Mouse (Mus musculus): ENCODE data around the gene Gnaq. TPM values are rescaled to one million over a fixed set of nuclear protein-coding genes. Genes with fewer than 3 reads are reported as not detected.

Gnaq gene
- total and polyA plus RNA-seq, 3 experiments, result 8.1 to 12.9 (median 8.2) TPM

GRCm38 (mm10) chr19:16235594-16235993, 103.0 kb downstream of the Gnaq start:
- dilution Hi-C loops (cut with MboI; ENCODE audit: extremely low pct_ligation_motif_present, extremely low pct_unique_long_range_greater_than_20kb, low sequenced_read_pairs), result no loop called here
- DNase-seq (ENCODE audit: extremely low read depth), result no peak
- peaks cover 9 to 67% of the 10 kb centered on the region in 2 experiments for H3K4me1 ChIP-seq (ENCODE audit: control insufficient read depth in 1 of 2, insufficient read depth in 2 of 2)

GRCm38 (mm10) chr19:16237034-16237433, 104.4 kb downstream of the Gnaq start:
- peaks cover 7 to 61% of the 10 kb centered on the region in 2 experiments for H3K4me1 ChIP-seq (ENCODE audit: control insufficient read depth in 1 of 2, insufficient read depth in 2 of 2)
- no peak overlapping the region for H3K27ac ChIP-seq (ENCODE audit: insufficient read depth, low read depth)
- no peak overlapping the region for H3K4me2 ChIP-seq (ENCODE audit: insufficient read depth, low read depth, poor library complexity, severe bottlenecking)
- peaks cover 0 to 7% of the 10 kb centered on the region in 2 experiments for H3K36me3 ChIP-seq (replicated peaks in 1 of 2; ENCODE audit: control insufficient read depth in 1 of 2, insufficient read depth in 1 of 2, low read length in 1 of 2)
- H3K9ac ChIP-seq (ENCODE audit: insufficient read depth, low read depth), result no peak overlapping the region
- no peak for DNase-seq (ENCODE audit: extremely low read depth)
- TF ChIP-seq POLR2A (IDR thresholded peaks at IDR 0.05; ENCODE audit: low read depth, low read length), result no peak
- TF ChIP-seq POLR2AphosphoS2 (IDR thresholded peaks at IDR 0.05; ENCODE audit: low read depth, low read length), result no peak
- no peak for TF ChIP-seq ETS1 (conservative IDR thresholded peaks at IDR 0.05; ENCODE audit: low read depth, low read length)
- no peak for TF ChIP-seq KAT2A (IDR thresholded peaks at IDR 0.05; ENCODE audit: insufficient replicate concordance, low read length)
- no peak for TF ChIP-seq MXI1 (IDR thresholded peaks at IDR 0.05; ENCODE audit: low read depth, low read length)
- TF ChIP-seq TCF12 (IDR thresholded peaks at IDR 0.05; ENCODE audit: low read depth, low read length), result no peak
- TF ChIP-seq MAX (IDR thresholded peaks at IDR 0.05; ENCODE audit: low read length), result no peak
- no peak for TF ChIP-seq MAFK (IDR thresholded peaks at IDR 0.05; ENCODE audit: insufficient replicate concordance, low read length)
- no peak for TF ChIP-seq SMC3 (IDR thresholded peaks at IDR 0.05; ENCODE audit: low read depth, low read length)
- no peak for TF ChIP-seq JUN (IDR thresholded peaks at IDR 0.05; ENCODE audit: insufficient read depth, low read depth, low read length)
- no peak for TF ChIP-seq JUND (conservative IDR thresholded peaks at IDR 0.05; ENCODE audit: low read depth, low read length)
- no peak for TF ChIP-seq UBTF (IDR thresholded peaks at IDR 0.05; ENCODE audit: low read depth, low read length)
- no peak for TF ChIP-seq RAD21 (IDR thresholded peaks at IDR 0.05; ENCODE audit: low read depth, low read length)
- in situ Hi-C loops (cut with MboI; ENCODE audit: low pct_ligation_motif_present, low pct_unique_long_range_greater_than_20kb, low sequenced_read_pairs) (no loop called here), dilution Hi-C loops (cut with MboI; ENCODE audit: extremely low pct_ligation_motif_present, extremely low pct_unique_long_range_greater_than_20kb, low sequenced_read_pairs) (no loop called here)
- H3K27me3 ChIP-seq (replicated peaks), result no peaks in the 10 kb centered on the region
- no peaks in the 10 kb centered on the region for H3K79me2 ChIP-seq (replicated peaks; ENCODE audit: control insufficient read depth, extremely low read depth, insufficient read depth, poor library complexity, severe bottlenecking)
- no peak overlapping the region for H3K4me3 ChIP-seq (replicated peaks in 1 of 3; ENCODE audit: low read depth in 2 of 3, low read length in 2 of 3, poor library complexity in 1 of 3)
- no peaks in the 10 kb centered on the region for H3K9me3 ChIP-seq (replicated peaks; ENCODE audit: low read length)

More at GRCm38 (mm10) chr19:16235594-16235993, 103.0 kb downstream of the Gnaq start:
- no peak for TF ChIP-seq TCF12 (IDR thresholded peaks at IDR 0.05; ENCODE audit: low read depth, low read length)
- TF ChIP-seq POLR2A (IDR thresholded peaks at IDR 0.05; ENCODE audit: low read depth, low read length), result no peak
- TF ChIP-seq MAZ (IDR thresholded peaks at IDR 0.05; ENCODE audit: low read depth, low read length), result no peak
- no peak for TF ChIP-seq RCOR1 (conservative IDR thresholded peaks at IDR 0.05; ENCODE audit: low read depth, low read length)
- TF ChIP-seq HCFC1 (IDR thresholded peaks at IDR 0.05; ENCODE audit: low read depth, low read length), result no peak
- no peak for TF ChIP-seq MAX (IDR thresholded peaks at IDR 0.05; ENCODE audit: low read length)
- TF ChIP-seq SMC3 (IDR thresholded peaks at IDR 0.05; ENCODE audit: low read depth, low read length), result no peak
- TF ChIP-seq JUND (conservative IDR thresholded peaks at IDR 0.05; ENCODE audit: low read depth, low read length), result no peak
- no peak for TF ChIP-seq CHD1 (IDR thresholded peaks at IDR 0.05; ENCODE audit: low read depth, low read length)
- no peak for TF ChIP-seq EP300 (IDR thresholded peaks at IDR 0.05; ENCODE audit: low read length)
- no peak for TF ChIP-seq USF1 (IDR thresholded peaks at IDR 0.05; ENCODE audit: low read depth, low read length)
- TF ChIP-seq ZNF384 (IDR thresholded peaks at IDR 0.05; ENCODE audit: low read depth, low read length), result no peak
- TF ChIP-seq GABPA (IDR thresholded peaks at IDR 0.05; ENCODE audit: insufficient replicate concordance, low read depth, low read length), result no peak
- H3K9ac ChIP-seq (ENCODE audit: insufficient read depth, low read depth), result no peak overlapping the region
- no peaks in the 10 kb centered on the region for H3K27me3 ChIP-seq (replicated peaks)
- no peak overlapping the region for H3K27ac ChIP-seq (ENCODE audit: insufficient read depth, low read depth)
- H3K79me2 ChIP-seq (replicated peaks; ENCODE audit: control insufficient read depth, extremely low read depth, insufficient read depth, poor library complexity, severe bottlenecking), result no peaks in the 10 kb centered on the region
- in situ Hi-C loops (cut with MboI; ENCODE audit: low pct_ligation_motif_present, low pct_unique_long_range_greater_than_20kb, low sequenced_read_pairs), result no loop called here
- no peak overlapping the region for H3K4me2 ChIP-seq (ENCODE audit: insufficient read depth, low read depth, poor library complexity, severe bottlenecking)
- peaks cover 0 to 9% of the 10 kb centered on the region in 2 experiments for H3K36me3 ChIP-seq (replicated peaks in 1 of 2; ENCODE audit: control insufficient read depth in 1 of 2, insufficient read depth in 1 of 2, low read length in 1 of 2)
- H3K9me3 ChIP-seq (replicated peaks; ENCODE audit: low read length), result no peaks in the 10 kb centered on the region
- H3K4me3 ChIP-seq (replicated peaks in 1 of 3; ENCODE audit: low read depth in 2 of 3, low read length in 2 of 3, poor library complexity in 1 of 3), result no peak overlapping the region

Measured in CH12.LX (cell line).